Mouse (Mus musculus): ENCODE results near the gene Scp2. TPM values are rescaled to one million over a fixed set of nuclear protein-coding genes. Genes with fewer than 3 reads are reported as not detected.

The Scp2 gene
- total RNA-seq, 1 experiment = 65.9 TPM

- H3K9me3 ChIP-seq (ENCODE audit: control insufficient read depth, insufficient read depth, low read depth, low read length) = no peaks in the 10 kb centered on the region
- no peak overlapping the region for H3K9ac ChIP-seq (ENCODE audit: insufficient read depth, low read depth, low read length, poor library complexity, severe bottlenecking)
- H3K4me1 ChIP-seq (ENCODE audit: control insufficient read depth in 2 of 2, insufficient read depth in 2 of 2, low read length in 2 of 2, poor library complexity in 1 of 2) = 0 out of 4 replicates have a peak, but pooled peaks cover 0 to 2% of the 10 kb centered on the region in 2 experiments
- H3K36me3 ChIP-seq (ENCODE audit: control insufficient read depth, insufficient read depth, low read length, poor library complexity, severe bottlenecking) = no peaks in the 10 kb centered on the region; the same call in 1 of the 2 replicates
- no peak overlapping the region for H3K4me3 ChIP-seq (ENCODE audit: insufficient read depth in 1 of 2, low read depth in 1 of 2, low read length in 2 of 2, poor library complexity in 1 of 2, severe bottlenecking in 1 of 2)
- in situ Hi-C loops (cut with MboI; ENCODE audit: low sequenced_read_pairs in 2 of 2, unreplicated experiment in 2 of 2) = no loop called here
- no peak for DNase-seq (ENCODE audit: low read depth, low spot score)
- no peak overlapping the region for H3K27ac ChIP-seq (ENCODE audit: insufficient read depth, low read depth, low read length, poor library complexity, severe bottlenecking)
- TF ChIP-seq CHD2 (IDR thresholded peaks at IDR 0.05; ENCODE audit: low read depth, low read length) (no peak), HCFC1 (IDR thresholded peaks at IDR 0.05; ENCODE audit: borderline replicate concordance, insufficient read depth, low read length) (no peak), MAFK (IDR thresholded peaks at IDR 0.05; ENCODE audit: insufficient read depth, low read depth, low read length) (no peak), ZC3H11A (IDR thresholded peaks at IDR 0.05; ENCODE audit: borderline replicate concordance, low read depth, low read length) (no peak), ZNF384 (IDR thresholded peaks at IDR 0.05; ENCODE audit: low read depth, low read length) (no peak)
Measured at GRCm38 (mm10) chr4:108059601-108060379, 85.0 kb downstream of the Scp2 start.

DNA sequence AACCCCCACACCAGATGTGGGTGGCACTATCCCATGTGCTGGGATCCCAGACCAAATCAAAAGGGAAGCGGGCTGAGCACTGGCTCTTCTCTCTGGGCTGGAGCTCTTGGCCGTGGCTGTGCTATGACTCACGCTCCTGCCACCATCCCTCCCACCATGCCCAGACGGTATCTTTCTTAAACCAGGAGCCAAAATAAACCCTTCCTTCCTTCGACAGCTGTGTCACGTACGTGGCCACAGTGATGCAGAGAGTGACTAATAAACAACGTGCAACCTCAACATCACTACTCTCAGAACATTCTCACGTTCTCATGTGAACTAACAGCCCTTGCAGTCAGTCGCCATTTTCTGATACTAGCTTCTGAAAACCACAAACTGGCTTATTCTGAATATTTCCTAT lies 86.6 kb downstream of the Scp2 start:
- TF ChIP-seq HCFC1 (IDR thresholded peaks at IDR 0.05; ENCODE audit: borderline replicate concordance, insufficient read depth, low read length) (no peak), ZNF384 (IDR thresholded peaks at IDR 0.05; ENCODE audit: low read depth, low read length) (no peak), CHD2 (IDR thresholded peaks at IDR 0.05; ENCODE audit: low read depth, low read length) (no peak), ZC3H11A (IDR thresholded peaks at IDR 0.05; ENCODE audit: borderline replicate concordance, low read depth, low read length) (no peak), MAFK (IDR thresholded peaks at IDR 0.05; ENCODE audit: insufficient read depth, low read depth, low read length) (no peak)
- Histone ChIP-seq H3K27ac (ENCODE audit: insufficient read depth, low read depth, low read length, poor library complexity, severe bottlenecking) (no peak overlapping the region), H3K9me3 (ENCODE audit: control insufficient read depth, insufficient read depth, low read depth, low read length) (no peaks in the 10 kb centered on the region), H3K36me3 (ENCODE audit: control insufficient read depth, insufficient read depth, low read length, poor library complexity, severe bottlenecking) (no peaks in the 10 kb centered on the region), H3K4me3 (ENCODE audit: insufficient read depth in 1 of 2, low read depth in 1 of 2, low read length in 2 of 2, poor library complexity in 1 of 2, severe bottlenecking in 1 of 2) (no peak overlapping the region), H3K9ac (ENCODE audit: insufficient read depth, low read depth, low read length, poor library complexity, severe bottlenecking) (no peak overlapping the region), H3K4me1 (ENCODE audit: control insufficient read depth in 2 of 2, insufficient read depth in 2 of 2, low read length in 2 of 2, poor library complexity in 1 of 2) (0 out of 4 replicates have a peak, but pooled peaks cover 0 to 2% of the 10 kb centered on the region in 2 experiments)
- in situ Hi-C loops (cut with MboI; ENCODE audit: low sequenced_read_pairs in 2 of 2, unreplicated experiment in 2 of 2) = no loop called here
- no peak for DNase-seq (ENCODE audit: low read depth, low spot score)

GRCm38 (mm10) chr4:108057247-108057646 lies 87.6 kb downstream of the Scp2 start:
- Histone ChIP-seq H3K36me3 (ENCODE audit: control insufficient read depth, insufficient read depth, low read length, poor library complexity, severe bottlenecking) (no peaks in the 10 kb centered on the region), H3K9ac (ENCODE audit: insufficient read depth, low read depth, low read length, poor library complexity, severe bottlenecking) (no peak overlapping the region), H3K27ac (ENCODE audit: insufficient read depth, low read depth, low read length, poor library complexity, severe bottlenecking) (no peak overlapping the region), H3K9me3 (ENCODE audit: control insufficient read depth, insufficient read depth, low read depth, low read length) (no peaks in the 10 kb centered on the region), H3K4me1 (ENCODE audit: control insufficient read depth in 2 of 2, insufficient read depth in 2 of 2, low read length in 2 of 2, poor library complexity in 1 of 2) (0 out of 4 replicates have a peak, but pooled peaks cover 0 to 2% of the 10 kb centered on the region in 2 experiments), H3K4me3 (ENCODE audit: insufficient read depth in 1 of 2, low read depth in 1 of 2, low read length in 2 of 2, poor library complexity in 1 of 2, severe bottlenecking in 1 of 2) (no peak overlapping the region)
- DNase-seq (ENCODE audit: low read depth, low spot score) = no peak
- in situ Hi-C loops (cut with MboI; ENCODE audit: low sequenced_read_pairs in 2 of 2, unreplicated experiment in 2 of 2) = no loop called here
- TF ChIP-seq ZC3H11A (IDR thresholded peaks at IDR 0.05; ENCODE audit: borderline replicate concordance, low read depth, low read length) = no peak
- no peak for TF ChIP-seq HCFC1 (IDR thresholded peaks at IDR 0.05; ENCODE audit: borderline replicate concordance, insufficient read depth, low read length)

GRCm38 (mm10) chr4:108055873-108056272 lies 88.9 kb downstream of the Scp2 start:
- no peak for DNase-seq (ENCODE audit: low read depth, low spot score)
- no peak overlapping the region for H3K27ac ChIP-seq (ENCODE audit: insufficient read depth, low read depth, low read length, poor library complexity, severe bottlenecking)

More at GRCm38 (mm10) chr4:108055873-108056272, 88.9 kb downstream of the Scp2 start:
- Histone ChIP-seq H3K36me3 (ENCODE audit: control insufficient read depth, insufficient read depth, low read length, poor library complexity, severe bottlenecking) (peaks cover 3% of the 10 kb centered on the region; the same call in 1 of the 2 replicates), H3K4me3 (ENCODE audit: insufficient read depth in 1 of 2, low read depth in 1 of 2, low read length in 2 of 2, poor library complexity in 1 of 2, severe bottlenecking in 1 of 2) (no peak overlapping the region), H3K4me1 (ENCODE audit: control insufficient read depth in 2 of 2, insufficient read depth in 2 of 2, low read length in 2 of 2, poor library complexity in 1 of 2) (0 out of 4 replicates have a peak, but pooled peaks cover 0 to 2% of the 10 kb centered on the region in 2 experiments), H3K9me3 (ENCODE audit: control insufficient read depth, insufficient read depth, low read depth, low read length) (no peaks in the 10 kb centered on the region), H3K9ac (ENCODE audit: insufficient read depth, low read depth, low read length, poor library complexity, severe bottlenecking) (no peak overlapping the region)
- in situ Hi-C loops (cut with MboI; ENCODE audit: low sequenced_read_pairs in 2 of 2, unreplicated experiment in 2 of 2) = no loop called here
- TF ChIP-seq ZC3H11A (IDR thresholded peaks at IDR 0.05; ENCODE audit: borderline replicate concordance, low read depth, low read length) (no peak), HCFC1 (IDR thresholded peaks at IDR 0.05; ENCODE audit: borderline replicate concordance, insufficient read depth, low read length) (no peak), CHD2 (IDR thresholded peaks at IDR 0.05; ENCODE audit: low read depth, low read length) (no peak), MAFK (IDR thresholded peaks at IDR 0.05; ENCODE audit: insufficient read depth, low read depth, low read length) (no peak), ZNF384 (IDR thresholded peaks at IDR 0.05; ENCODE audit: low read depth, low read length) (no peak)

Data from ES-E14 (cell line).